Mouse (Mus musculus): ENCODE results near the gene Nkx1-1. TPM values are rescaled to one million over a fixed set of nuclear protein-coding genes. Genes with fewer than 3 reads are reported as not detected.

The Nkx1-1 gene
- total RNA-seq, 2 experiments from 2014 or later = not detected

GRCm38 (mm10) chr5:33420313-33420712 is 13.5 kb downstream of the Nkx1-1 start:
- DNase-seq = no peak

GRCm38 (mm10) chr5:33400819-33401218 is 33.0 kb downstream of the Nkx1-1 start:
- no peak for DNase-seq

GRCm38 (mm10) chr5:33396828-33397227 is 36.9 kb downstream of the Nkx1-1 start:
- no peak for DNase-seq

GRCm38 (mm10) chr5:33395693-33396092 is 38.1 kb downstream of the Nkx1-1 start:
- DNase-seq = no peak

- DNase-seq = peak; percentile 79 to 82
These were observed 40.0 kb downstream of the Nkx1-1 start for GRCm38 (mm10) chr5:33393803-33394202.

- no peak for DNase-seq
These were observed 46.2 kb downstream of the Nkx1-1 start for GRCm38 (mm10) chr5:33387550-33387949.

Other genes with a start within 250 kb of the Nkx1-1 start
- 1 to 10 TPM in 1 of 2 experiments, under 1 TPM in 1; 0.66 to 1.1 TPM for gene Spon2, start 215.5 kb downstream of the Nkx1-1 start, total RNA-seq (2021)
- 100 to 1,000 TPM; 225 to 232 TPM for gene Ctbp1, start 159.0 kb downstream of the Nkx1-1 start, total RNA-seq (2021)
- gene Maea, start 98.5 kb downstream of the Nkx1-1 start, total RNA-seq (2021) = 100 to 1,000 TPM; 119 to 120 TPM
- gene Uvssa, start 55.4 kb downstream of the Nkx1-1 start, total RNA-seq (2021) = 1 to 10 TPM; 5.8 to 8.4 TPM
- 10 to 100 TPM; 27.5 to 28.3 TPM for gene Fam53a, start 195.7 kb upstream of the Nkx1-1 start, total RNA-seq (2021)
- gene Gm9903, start 195.9 kb upstream of the Nkx1-1 start, total RNA-seq (2021) = under 1 TPM; 0.30 to 0.36 TPM
- 10 to 100 TPM; 44.8 to 47.8 TPM for gene Slbp, start 218.6 kb upstream of the Nkx1-1 start, total RNA-seq (2021)
- 1 to 10 TPM; 7.6 to 8.4 TPM for gene Tacc3, start 224.2 kb upstream of the Nkx1-1 start, total RNA-seq (2021)
- gene Tmem129, start 224.4 kb upstream of the Nkx1-1 start, total RNA-seq (2021) = 10 to 100 TPM; 25.9 to 28.5 TPM